Mouse (Mus musculus) liver, postnatal 0 days (tissue): ENCODE results near the gene Elovl6.

Source experiments
- CTCF ChIP-seq: sonication (generic); IDR thresholded peaks from 2 replicates; pipeline ENCODE4 v1.5.1; 2016; ENCODE audit warnings: antibody characterized with exemption, low read depth
- EP300 ChIP-seq: IDR thresholded peaks from 2 replicates; pipeline ENCODE4 v1.6.1; 2016; ENCODE audit warnings: antibody characterized with exemption, low read depth, mild to moderate bottlenecking

DNA sequence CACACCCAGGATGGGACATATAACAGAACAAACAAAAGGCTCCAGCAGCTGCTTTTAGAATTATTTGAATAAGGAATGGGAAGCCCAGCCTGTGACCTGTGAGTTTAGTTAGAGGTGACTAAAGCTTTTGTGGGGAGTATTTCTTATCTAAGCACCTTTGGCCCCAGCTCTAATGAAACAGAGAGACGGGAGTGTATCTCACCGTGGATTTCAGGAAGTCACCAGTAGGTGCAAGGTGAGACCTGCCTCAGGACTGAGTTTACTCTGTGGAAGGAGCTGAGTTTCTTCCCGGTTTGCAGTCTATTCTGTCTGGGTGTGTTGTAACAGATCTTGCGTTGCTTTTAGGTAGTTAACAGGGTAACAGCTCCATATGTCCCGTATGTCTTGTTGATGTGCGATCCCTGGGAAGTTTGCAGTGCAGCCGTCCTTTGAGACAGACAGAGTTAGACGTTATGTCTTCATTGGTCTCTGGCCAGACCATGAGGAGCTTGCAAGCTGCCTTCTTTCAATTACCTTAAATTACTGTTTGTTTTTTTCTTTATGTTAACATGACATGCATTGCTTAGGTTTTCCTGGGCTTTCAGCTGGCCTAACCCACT lies 15.8 kb downstream of the Elovl6 start:
- TF ChIP-seq CTCF (no peak), EP300 (no peak)
